Mouse (Mus musculus): ENCODE measurements around the gene Sapcd1. TPM values are rescaled to one million over a fixed set of nuclear protein-coding genes. Genes with fewer than 3 reads are reported as not detected.
"Not testable (repeated sequence)": the region's sequence is repeated elsewhere in the genome, so short reads cannot be mapped to it uniquely, and the experiment has no call there.

Gene Sapcd1
- total and polyA plus RNA-seq, 3 experiments: 94.1 to 142 (median 105) TPM

DNA sequence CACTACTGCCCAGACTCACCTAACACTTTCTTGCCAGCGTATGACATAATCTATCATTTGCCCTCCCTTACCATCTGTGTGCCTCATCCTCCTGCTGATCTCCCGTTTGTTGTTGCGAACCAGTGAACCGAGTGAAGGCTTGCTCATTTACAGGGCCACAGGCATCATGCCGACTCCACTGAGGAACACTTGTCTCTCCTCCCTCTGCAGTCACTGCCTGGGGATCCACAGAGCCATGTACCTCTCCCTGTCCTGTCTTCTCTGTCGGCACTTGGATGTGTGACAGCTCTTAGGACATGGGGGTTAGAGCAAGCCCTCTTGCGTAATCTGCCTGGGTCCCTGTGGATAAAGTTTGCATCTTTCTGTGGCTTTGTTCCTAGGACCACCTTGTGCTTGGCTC, 18.2 kb downstream of the Sapcd1 start:
- peaks cover 16% of the 10 kb centered on the region for H3K79me2 ChIP-seq (replicated peaks; ENCODE audit: control insufficient read depth, extremely low read depth, insufficient read depth, poor library complexity, severe bottlenecking)
- no peak for DNase-seq (ENCODE audit: extremely low read depth)
- H3K4me1 ChIP-seq (ENCODE audit: control insufficient read depth in 1 of 2, insufficient read depth in 2 of 2): peaks cover 5 to 30% of the 10 kb centered on the region in 2 experiments; a peak in 3 of 4 replicates
- H3K9me3 ChIP-seq (replicated peaks; ENCODE audit: low read length): no peaks in the 10 kb centered on the region
- no peak overlapping the region for H3K9ac ChIP-seq (ENCODE audit: insufficient read depth, low read depth)
- H3K36me3 ChIP-seq (replicated peaks in 1 of 2; ENCODE audit: control insufficient read depth in 1 of 2, insufficient read depth in 1 of 2, low read length in 1 of 2): peaks cover 82 to 92% of the 10 kb centered on the region in 2 experiments
- TF ChIP-seq BHLHE40 (IDR thresholded peaks at IDR 0.05; ENCODE audit: low read depth, low read length) (no peak), NELFE (IDR thresholded peaks at IDR 0.05; ENCODE audit: low read depth, low read length) (no peak), TBP (conservative IDR thresholded peaks at IDR 0.05; ENCODE audit: low read depth, low read length) (no peak), CTCF (conservative IDR thresholded peaks at IDR 0.05 in 1 of 2, IDR thresholded peaks at IDR 0.05 in 1 of 2; ENCODE audit: low read depth in 2 of 2, low read length in 2 of 2) (no peak), MEF2A (IDR thresholded peaks at IDR 0.05; ENCODE audit: borderline replicate concordance, low read depth, low read length) (no peak), MAZ (IDR thresholded peaks at IDR 0.05; ENCODE audit: low read depth, low read length) (no peak), JUN (IDR thresholded peaks at IDR 0.05; ENCODE audit: insufficient read depth, low read depth, low read length) (no peak), SIN3A (IDR thresholded peaks at IDR 0.05; ENCODE audit: low read length) (no peak), ZKSCAN1 (IDR thresholded peaks at IDR 0.05; ENCODE audit: borderline replicate concordance, low read depth, low read length) (no peak), HCFC1 (IDR thresholded peaks at IDR 0.05; ENCODE audit: low read depth, low read length) (no peak), CHD1 (IDR thresholded peaks at IDR 0.05; ENCODE audit: low read depth, low read length) (no peak), USF2 (conservative IDR thresholded peaks at IDR 0.05; ENCODE audit: low read depth, low read length) (no peak), USF1 (IDR thresholded peaks at IDR 0.05; ENCODE audit: low read depth, low read length) (no peak)
- H3K27ac ChIP-seq (ENCODE audit: insufficient read depth, low read depth): no peak overlapping the region
- in situ Hi-C loops (cut with MboI; ENCODE audit: low pct_ligation_motif_present, low pct_unique_long_range_greater_than_20kb, low sequenced_read_pairs) (no loop called here), dilution Hi-C loops (cut with MboI; ENCODE audit: extremely low pct_ligation_motif_present, extremely low pct_unique_long_range_greater_than_20kb, low sequenced_read_pairs) (no loop called here)
- H3K4me3 ChIP-seq (replicated peaks in 1 of 3; ENCODE audit: low read depth in 2 of 3, low read length in 2 of 3, poor library complexity in 1 of 3): no peak overlapping the region
- H3K27me3 ChIP-seq (replicated peaks): no peaks in the 10 kb centered on the region
- H3K4me2 ChIP-seq (ENCODE audit: insufficient read depth, low read depth, poor library complexity, severe bottlenecking): no peak overlapping the region

DNA sequence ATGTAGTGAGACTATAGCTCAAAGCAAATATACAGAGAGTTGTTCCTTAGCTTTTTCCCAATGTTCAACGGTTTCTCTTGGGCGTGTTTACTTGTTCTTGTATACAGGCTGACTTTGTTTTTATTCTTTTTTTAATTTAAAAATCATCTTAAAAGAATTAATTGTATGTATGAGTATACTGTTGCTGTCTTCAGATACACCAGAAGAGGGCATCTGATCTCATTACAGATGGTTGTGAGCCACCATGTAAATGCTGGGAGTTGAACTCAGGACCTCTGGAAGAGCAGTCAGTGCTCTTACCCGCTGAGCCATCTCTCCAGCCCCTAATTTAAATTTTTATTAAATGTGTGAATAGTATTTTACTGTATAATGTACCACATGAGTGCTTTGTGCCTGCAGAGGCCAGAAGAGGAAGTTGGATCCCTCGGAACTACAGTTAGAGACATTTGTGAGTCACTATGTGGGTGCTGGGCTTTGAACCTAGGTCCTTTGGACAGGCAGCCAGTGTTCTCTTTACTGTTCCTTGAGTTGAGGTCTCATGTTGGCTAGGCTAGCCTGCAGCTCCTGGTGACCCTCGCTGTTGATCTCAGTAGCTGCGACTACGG, 20.3 kb downstream of the Sapcd1 start:
- H3K79me2 ChIP-seq (replicated peaks; ENCODE audit: control insufficient read depth, extremely low read depth, insufficient read depth, poor library complexity, severe bottlenecking): peaks cover 37% of the 10 kb centered on the region
- H3K4me2 ChIP-seq (ENCODE audit: insufficient read depth, low read depth, poor library complexity, severe bottlenecking): no peak overlapping the region
- peaks cover 67 to 81% of the 10 kb centered on the region in 2 experiments for H3K36me3 ChIP-seq (replicated peaks in 1 of 2; ENCODE audit: control insufficient read depth in 1 of 2, insufficient read depth in 1 of 2, low read length in 1 of 2)
- in situ Hi-C loops (cut with MboI; ENCODE audit: low pct_ligation_motif_present, low pct_unique_long_range_greater_than_20kb, low sequenced_read_pairs): no loop called here
- TF ChIP-seq ZMIZ1 (IDR thresholded peaks at IDR 0.05; ENCODE audit: low read depth, low read length): no peak
- peak in 1 of 2 experiments; percentile 22; a peak in 1 of 4 replicates for TF ChIP-seq CTCF (conservative IDR thresholded peaks at IDR 0.05 in 1 of 2, IDR thresholded peaks at IDR 0.05 in 1 of 2; ENCODE audit: low read depth in 2 of 2, low read length in 2 of 2)
- TF ChIP-seq MAX (IDR thresholded peaks at IDR 0.05; ENCODE audit: low read length): no peak
- no peak for TF ChIP-seq ELF1 (IDR thresholded peaks at IDR 0.05; ENCODE audit: low read depth, low read length)
- no peak for TF ChIP-seq ETS1 (conservative IDR thresholded peaks at IDR 0.05; ENCODE audit: low read depth, low read length)
- dilution Hi-C loops (cut with MboI; ENCODE audit: extremely low pct_ligation_motif_present, extremely low pct_unique_long_range_greater_than_20kb, low sequenced_read_pairs): no loop called here
- no peak overlapping the region for H3K27ac ChIP-seq (ENCODE audit: insufficient read depth, low read depth)
- H3K27me3 ChIP-seq (replicated peaks): no peaks in the 10 kb centered on the region
- peak; percentile 62 for DNase-seq (ENCODE audit: extremely low read depth)
- H3K4me3 ChIP-seq (replicated peaks in 1 of 3; ENCODE audit: low read depth in 2 of 3, low read length in 2 of 3, poor library complexity in 1 of 3): no peak overlapping the region
- H3K9ac ChIP-seq (ENCODE audit: insufficient read depth, low read depth): no peak overlapping the region
- H3K9me3 ChIP-seq (replicated peaks; ENCODE audit: low read length): no peaks in the 10 kb centered on the region
- peaks cover 5 to 30% of the 10 kb centered on the region in 2 experiments; a peak in 3 of 4 replicates for H3K4me1 ChIP-seq (ENCODE audit: control insufficient read depth in 1 of 2, insufficient read depth in 2 of 2)

DNA sequence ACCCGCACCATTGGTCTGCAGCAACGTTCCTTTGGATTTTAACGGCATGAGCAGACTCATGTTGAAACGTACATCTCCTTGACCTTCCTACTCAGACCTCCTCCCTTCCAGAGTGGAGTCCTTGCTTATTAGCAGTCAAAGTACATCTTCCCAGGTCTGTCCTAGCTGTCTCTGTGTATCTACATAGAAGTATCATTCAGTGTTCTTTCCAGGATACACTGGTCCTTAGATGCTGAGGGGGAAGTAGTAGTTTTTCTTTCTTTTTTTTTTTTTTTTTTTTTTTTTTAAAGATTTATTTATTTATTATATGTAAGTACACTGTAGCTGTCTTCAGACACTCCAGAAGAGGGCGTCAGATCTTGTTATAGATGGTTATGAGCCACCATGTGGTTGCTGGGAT, 21.9 kb downstream of the Sapcd1 start:
- H3K4me1 ChIP-seq (ENCODE audit: control insufficient read depth in 1 of 2, insufficient read depth in 2 of 2): peaks cover 5 to 30% of the 10 kb centered on the region in 2 experiments; a peak in 3 of 4 replicates

More for the DNA sequence above, 21.9 kb downstream of the Sapcd1 start:
- H3K9me3 ChIP-seq (replicated peaks; ENCODE audit: low read length); in situ Hi-C loops (cut with MboI; ENCODE audit: low pct_ligation_motif_present, low pct_unique_long_range_greater_than_20kb, low sequenced_read_pairs); dilution Hi-C loops (cut with MboI; ENCODE audit: extremely low pct_ligation_motif_present, extremely low pct_unique_long_range_greater_than_20kb, low sequenced_read_pairs); DNase-seq (ENCODE audit: extremely low read depth); H3K27me3 ChIP-seq (replicated peaks); H3K9ac ChIP-seq (ENCODE audit: insufficient read depth, low read depth): not testable (repeated sequence)
- Histone ChIP-seq H3K4me2 (ENCODE audit: insufficient read depth, low read depth, poor library complexity, severe bottlenecking) (peak overlapping the region; percentile 7; the same call in 1 of the 2 replicates), H3K36me3 (replicated peaks in 1 of 2; ENCODE audit: control insufficient read depth in 1 of 2, insufficient read depth in 1 of 2, low read length in 1 of 2) (peaks cover 51 to 68% of the 10 kb centered on the region in 2 experiments), H3K27ac (ENCODE audit: insufficient read depth, low read depth) (peak overlapping the region; percentile 39), H3K79me2 (replicated peaks; ENCODE audit: control insufficient read depth, extremely low read depth, insufficient read depth, poor library complexity, severe bottlenecking) (peaks cover 41% of the 10 kb centered on the region), H3K4me3 (replicated peaks in 1 of 3; ENCODE audit: low read depth in 2 of 3, low read length in 2 of 3, poor library complexity in 1 of 3) (peak overlapping the region in 2 of 3 experiments; percentile 13 to 84)
